Mouse (Mus musculus) erythroid progenitor cell, adult 5-6 weeks (primary cell): Measurements from ENCODE around the gene Cstl1. TPM values are rescaled to one million over a fixed set of nuclear protein-coding genes. Genes with fewer than 3 reads are reported as not detected.

Experiments used
- ATAC-seq: replicated peaks from 2 replicates; pipeline ENCODE4 v1.8.0; 2016; ENCODE audit warnings: moderate number of reproducible peaks, mild to moderate bottlenecking, moderate TSS enrichment, inconsistent platforms; ENCODE audit not compliant: poor library complexity, low FRiP score, severe bottlenecking
- total RNA-seq, 2 experiments: library from RNA; stranded (forward) in 1 of 2; stranded (reverse) in 1 of 2; fragments of 150-400 nt in 1 of 2; fragments of 186-747, 209-891 nt in 1 of 2; gene quantifications; 2 replicates each; pipeline versions ENCODE4 v1.2.3 to v1.2.4; 2015 to 2017; ENCODE audit warnings: low replicate concordance in 2 of 2

Cstl1 gene
- total RNA-seq, 2 experiments from 2014 or later = not detected

DNA sequence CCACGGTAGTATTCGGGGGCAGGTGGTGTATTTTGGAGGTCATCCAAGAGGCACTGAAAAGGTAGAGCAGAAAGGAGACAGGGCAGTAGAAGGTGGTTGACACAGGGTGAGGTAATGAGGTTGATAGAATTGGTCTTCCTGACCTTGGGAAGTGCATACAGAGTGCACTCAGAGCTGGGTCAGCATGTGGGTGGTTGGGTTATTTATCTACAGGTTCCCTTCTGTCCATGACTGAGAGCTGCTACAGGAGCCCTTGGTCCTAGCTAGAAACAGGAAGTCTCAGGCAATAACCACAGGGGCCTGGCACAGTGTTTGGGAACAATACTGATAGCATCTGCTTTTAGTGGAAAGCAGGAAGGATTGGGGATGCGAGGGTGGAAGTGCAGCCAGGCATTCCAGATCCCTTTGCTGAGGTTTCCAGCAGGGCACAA, 51.3 kb downstream of the Cstl1 start:
- ATAC-seq = no peak

Other genes with a start within 250 kb of the Cstl1 start
- gene Nxt1, start 77.8 kb upstream of the Cstl1 start, total RNA-seq (2015; ENCODE audit: low replicate concordance) = 55.9 and 62.0 TPM in 2 replicates
- 21.4 and 37.2 TPM in 2 replicates for gene Nxt1, start 77.8 kb upstream of the Cstl1 start, total RNA-seq (2017; ENCODE audit: low replicate concordance)
- 3.6 and 9.6 TPM in 2 replicates for gene Gzf1, start 69.3 kb upstream of the Cstl1 start, total RNA-seq (2015; ENCODE audit: low replicate concordance)
- 7.1 and 11.0 TPM in 2 replicates for gene Gzf1, start 69.3 kb upstream of the Cstl1 start, total RNA-seq (2017; ENCODE audit: low replicate concordance)
- 0.72 TPM in 1 of 2 replicates, not detected in the other for gene Napb, start 17.9 kb upstream of the Cstl1 start, total RNA-seq (2015; ENCODE audit: low replicate concordance)
- not detected in 2 replicates for gene Napb, start 17.9 kb upstream of the Cstl1 start, total RNA-seq (2017; ENCODE audit: low replicate concordance)
- gene Cst11, start 21.1 kb downstream of the Cstl1 start, total RNA-seq (2015; ENCODE audit: low replicate concordance) = not detected in 2 replicates
- gene Cst11, start 21.1 kb downstream of the Cstl1 start, total RNA-seq (2017; ENCODE audit: low replicate concordance) = not detected in 2 replicates
- not detected in 2 replicates for gene 8030411F24Rik, start 31.7 kb downstream of the Cstl1 start, total RNA-seq (2015; ENCODE audit: low replicate concordance)
- not detected in 2 replicates for gene 8030411F24Rik, start 31.7 kb downstream of the Cstl1 start, total RNA-seq (2017; ENCODE audit: low replicate concordance)
- gene Cst12, start 39.0 kb downstream of the Cstl1 start, total RNA-seq (2015; ENCODE audit: low replicate concordance) = not detected in 2 replicates
- gene Cst12, start 39.0 kb downstream of the Cstl1 start, total RNA-seq (2017; ENCODE audit: low replicate concordance) = not detected in 2 replicates
- gene Cst8, start 48.4 kb downstream of the Cstl1 start, total RNA-seq (2015; ENCODE audit: low replicate concordance) = not detected in 2 replicates
- not detected in 2 replicates for gene Cst8, start 48.4 kb downstream of the Cstl1 start, total RNA-seq (2017; ENCODE audit: low replicate concordance)
- gene Cst13, start 69.7 kb downstream of the Cstl1 start, total RNA-seq (2015; ENCODE audit: low replicate concordance) = not detected in 2 replicates
- not detected in 2 replicates for gene Cst13, start 69.7 kb downstream of the Cstl1 start, total RNA-seq (2017; ENCODE audit: low replicate concordance)
- not detected in 2 replicates for gene Cst9, start 84.8 kb downstream of the Cstl1 start, total RNA-seq (2015; ENCODE audit: low replicate concordance)
- not detected in 2 replicates for gene Cst9, start 84.8 kb downstream of the Cstl1 start, total RNA-seq (2017; ENCODE audit: low replicate concordance)
- not detected in 2 replicates for gene 9230104L09Rik, start 114.7 kb downstream of the Cstl1 start, total RNA-seq (2015; ENCODE audit: low replicate concordance)
- gene 9230104L09Rik, start 114.7 kb downstream of the Cstl1 start, total RNA-seq (2017; ENCODE audit: low replicate concordance) = not detected in 2 replicates
- gene Cst3, start 125.3 kb downstream of the Cstl1 start, total RNA-seq (2015; ENCODE audit: low replicate concordance) = 130 and 133 TPM in 2 replicates
- gene Cst3, start 125.3 kb downstream of the Cstl1 start, total RNA-seq (2017; ENCODE audit: low replicate concordance) = 37.9 and 71.9 TPM in 2 replicates